Mouse (Mus musculus) bone marrow macrophage, adult 2 months (primary cell): ENCODE data around the gene Olfr142.

ENCODE experiments used
- CTCF ChIP-seq: IDR thresholded peaks from 2 replicates; pipeline ENCODE4 v1.5.1; 2012; ENCODE audit warnings: low read depth, mild to moderate bottlenecking, low read length, moderate library complexity
- POLR2A ChIP-seq: IDR thresholded peaks from 2 replicates; pipeline ENCODE4 v1.6.1; 2012; ENCODE audit warnings: mild to moderate bottlenecking, low read depth, low read length, borderline replicate concordance

GRCm38 (mm10) chr2:90292741-90293140, 35.3 kb upstream of the Olfr142 start, which contains the start of gene Olfr1272:
- TF ChIP-seq POLR2A (no peak), CTCF (no peak)
